Mouse (Mus musculus) macrophage (primary cell): Measurements from ENCODE around the gene Pkd1. TPM values are rescaled to one million over a fixed set of nuclear protein-coding genes. Genes with fewer than 3 reads are reported as not detected.

Source experiments
- H3K27ac ChIP-seq: fragments of 350-480 bp; formaldehyde crosslinking; 2 replicates; pipeline ENCODE4 v1.9.0; 2021
- H3K36me3 ChIP-seq: fragments of 350-480 bp; formaldehyde crosslinking; 2 replicates; pipeline ENCODE4 v1.9.0; 2021; ENCODE audit errors: inconsistent target
- H3K4me3 ChIP-seq: fragments of 350-480 bp; formaldehyde crosslinking; 2 replicates; pipeline ENCODE4 v1.9.0; 2021; ENCODE audit errors: inconsistent target
- H3K79me2 ChIP-seq: fragments of 350-480 bp; formaldehyde crosslinking; 2 replicates; pipeline ENCODE4 v1.9.0; 2021; ENCODE audit errors: inconsistent target
- WGBS: methylation state at CpG from one replicate; pipeline ENCODE4 v1.1.7; 2026; ENCODE audit warnings: inconsistent platforms; ENCODE audit not compliant: missing documents; 5-methylcytosine and 5-hydroxymethylcytosine counted together
- polyA plus RNA-seq: library from polyadenylated mRNA; stranded (reverse); fragments of 250-400 nt; gene quantifications from 3 replicates; pipeline ENCODE4 v1.2.4, GENCODE M21; 2018; ENCODE audit warnings: inconsistent platforms

The Pkd1 gene
- polyA plus RNA-seq, 1 experiment from 2014 or later = 9.7 TPM

DNA sequence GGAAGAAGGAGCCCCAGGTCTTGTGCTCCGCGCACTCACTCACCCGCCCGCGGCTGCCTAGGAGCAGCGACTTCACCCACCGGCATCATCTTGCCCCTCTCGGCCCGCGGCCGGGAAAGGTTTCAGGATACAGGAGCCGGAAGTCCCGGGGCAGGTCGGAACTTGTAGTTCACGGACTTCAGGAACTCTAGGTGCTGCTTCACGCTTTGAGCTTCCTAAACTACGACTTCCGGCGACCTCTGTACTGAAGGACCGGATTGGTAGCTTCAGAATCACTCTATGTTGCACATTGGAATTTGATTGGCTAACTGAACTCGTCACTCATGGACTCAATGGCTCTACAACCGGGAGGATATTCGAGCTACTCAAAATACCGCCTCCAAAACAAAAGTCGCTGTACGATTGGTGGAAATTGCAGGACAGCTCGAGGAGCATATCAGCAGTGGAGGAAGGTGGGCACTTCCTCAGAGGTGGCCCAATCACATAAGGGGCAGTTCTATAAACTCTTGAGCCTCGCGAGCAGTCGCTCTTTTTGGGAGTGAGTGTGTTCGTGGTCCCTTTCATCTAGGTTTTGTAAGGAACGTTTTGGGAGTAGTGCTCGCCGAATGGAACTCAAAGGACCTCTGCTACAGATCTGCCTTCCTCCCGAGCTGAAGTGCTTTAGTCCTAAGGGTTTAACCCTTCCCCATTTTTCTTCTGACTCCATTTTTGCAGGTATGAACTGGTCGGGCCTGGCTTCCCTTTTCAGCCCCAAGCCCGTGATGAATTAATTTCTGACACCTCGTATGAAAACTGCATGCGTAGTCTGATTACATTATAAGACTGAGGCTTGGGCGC lies 21.7 kb upstream of the Pkd1 start, which contains the start of gene Traf7:
TSS of gene Traf7 (minus strand) at position 216 of the 837 bp plus-strand sequence.
- Histone ChIP-seq H3K79me2 (peaks cover 67% of the 10 kb centered on the region), H3K36me3 (no peaks in the 10 kb centered on the region)
- WGBS = 2% methylated on average over 40 of the region's 40 CpGs

DNA sequence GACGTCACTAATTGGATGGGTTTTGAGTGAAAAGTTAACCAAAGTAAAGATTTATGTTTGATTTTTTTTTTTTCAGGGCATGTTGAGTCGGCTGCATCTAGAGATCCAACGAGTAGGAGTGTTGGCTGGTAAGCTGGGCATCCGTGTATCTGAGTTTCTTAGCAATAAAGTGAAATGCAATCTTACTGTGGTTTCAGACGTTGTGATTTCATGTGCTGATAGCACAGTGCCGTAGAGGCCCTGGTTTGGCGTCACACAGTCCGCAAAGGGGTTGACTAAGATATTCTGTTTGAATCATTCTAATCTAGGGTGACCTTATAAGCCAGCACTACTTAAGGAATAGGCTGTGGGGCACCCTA lies 21.1 kb upstream of the Pkd1 start:
- Histone ChIP-seq H3K36me3 (no peaks in the 10 kb centered on the region), H3K27ac (peak overlapping the region; percentile 69), H3K4me3 (peak overlapping the region; percentile 82), H3K79me2 (peaks cover 61% of the 10 kb centered on the region)
- WGBS = 5% methylated on average over 8 of the region's 8 CpGs

More for the DNA sequence above, 21.7 kb upstream of the Pkd1 start, which contains the start of gene Traf7:
- Histone ChIP-seq H3K27ac (peak within 1 kb of the TSS; percentile 69), H3K4me3 (peak within 1 kb of the TSS; percentile 82)

DNA sequence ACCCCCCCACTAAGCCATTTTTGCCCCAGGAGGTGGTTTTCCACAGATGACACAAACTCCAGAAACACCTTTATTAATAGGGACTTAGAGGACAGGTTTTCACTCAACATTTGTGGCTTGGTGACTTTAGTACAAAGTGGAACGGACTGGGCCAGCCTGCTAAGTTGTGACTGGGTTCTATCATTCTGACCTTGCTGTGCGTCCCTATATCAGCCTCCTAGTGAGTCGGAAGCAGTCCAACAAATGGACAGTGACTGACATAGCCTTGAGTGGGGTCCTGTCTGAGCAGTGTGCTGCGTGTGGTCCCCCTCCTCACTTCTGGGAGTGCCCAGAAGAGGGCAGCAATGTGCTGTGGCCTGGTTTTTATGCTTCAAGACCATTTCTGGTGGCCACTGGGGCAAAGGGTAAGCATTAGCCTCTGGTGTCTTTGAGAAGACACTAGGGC lies 20.6 kb upstream of the Pkd1 start:
- peaks cover 56% of the 10 kb centered on the region for H3K79me2 ChIP-seq
- WGBS = 8% methylated on average over 4 of the region's 4 CpGs
- no peaks in the 10 kb centered on the region for H3K36me3 ChIP-seq
- peak overlapping the region; percentile 69 for H3K27ac ChIP-seq
- peak overlapping the region; percentile 82 for H3K4me3 ChIP-seq

DNA sequence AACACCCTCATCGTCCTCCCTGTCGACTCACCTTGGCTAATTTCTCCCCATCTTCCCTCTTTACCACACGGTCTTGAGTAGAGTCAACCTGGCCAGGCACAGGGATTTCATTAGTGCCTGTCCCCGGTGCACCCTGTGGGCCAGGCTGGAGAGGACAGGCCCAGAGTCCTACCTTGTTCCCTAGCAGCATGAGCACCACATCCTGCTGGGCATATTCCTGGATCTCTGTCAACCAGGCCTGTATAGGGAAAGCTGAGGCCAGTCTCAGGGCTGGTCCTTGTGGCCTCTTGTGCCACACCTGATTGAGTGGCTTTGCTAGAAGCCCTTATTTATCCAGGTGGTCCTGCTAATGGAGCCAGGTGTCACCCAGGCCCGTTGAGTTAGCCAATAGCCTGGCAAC lies 19.8 kb upstream of the Pkd1 start:
- 57% methylated on average over 5 of the region's 5 CpGs for WGBS
- no peaks in the 10 kb centered on the region for H3K36me3 ChIP-seq
- peaks cover 47% of the 10 kb centered on the region for H3K79me2 ChIP-seq
- peak overlapping the region; percentile 82; the same call in 1 of the 2 replicates for H3K4me3 ChIP-seq
- H3K27ac ChIP-seq = no peak overlapping the region

DNA sequence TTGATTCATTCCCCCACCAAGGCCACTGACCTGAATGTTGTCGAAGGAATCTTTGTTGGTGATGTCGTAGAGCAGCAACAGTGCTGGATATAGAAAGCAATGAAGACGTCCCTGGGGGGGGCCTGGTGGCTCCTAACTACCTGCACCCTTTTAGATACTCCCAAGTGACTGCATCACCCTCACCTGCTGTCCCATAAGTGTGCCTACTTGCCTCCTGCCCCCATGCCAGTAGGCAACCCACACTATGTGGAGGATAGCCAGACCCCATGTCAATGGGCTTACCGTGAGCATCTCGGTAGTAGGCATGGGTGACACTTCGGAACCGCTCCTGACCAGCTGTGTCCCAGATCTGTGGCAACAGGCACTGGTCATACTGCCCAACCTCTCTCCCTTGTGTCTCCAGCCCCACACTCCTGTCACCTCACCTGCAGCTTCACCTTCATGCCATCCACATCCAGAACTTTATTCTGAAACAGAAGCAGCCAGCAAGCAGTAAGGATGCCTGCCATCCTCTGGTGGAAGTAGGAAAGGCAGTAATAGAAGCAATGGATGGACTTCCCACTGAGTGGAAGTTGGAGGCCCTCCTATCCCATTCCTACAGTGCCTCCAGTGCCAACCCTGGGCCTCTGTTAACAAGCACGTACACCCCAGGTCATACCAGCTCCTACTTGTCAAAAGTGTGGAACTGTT lies 19.1 kb upstream of the Pkd1 start:
- no peak overlapping the region for H3K4me3 ChIP-seq
- WGBS = 80% methylated on average over 8 of the region's 8 CpGs
- H3K27ac ChIP-seq = no peak overlapping the region
- H3K79me2 ChIP-seq = peaks cover 41% of the 10 kb centered on the region
- H3K36me3 ChIP-seq = no peaks in the 10 kb centered on the region

DNA sequence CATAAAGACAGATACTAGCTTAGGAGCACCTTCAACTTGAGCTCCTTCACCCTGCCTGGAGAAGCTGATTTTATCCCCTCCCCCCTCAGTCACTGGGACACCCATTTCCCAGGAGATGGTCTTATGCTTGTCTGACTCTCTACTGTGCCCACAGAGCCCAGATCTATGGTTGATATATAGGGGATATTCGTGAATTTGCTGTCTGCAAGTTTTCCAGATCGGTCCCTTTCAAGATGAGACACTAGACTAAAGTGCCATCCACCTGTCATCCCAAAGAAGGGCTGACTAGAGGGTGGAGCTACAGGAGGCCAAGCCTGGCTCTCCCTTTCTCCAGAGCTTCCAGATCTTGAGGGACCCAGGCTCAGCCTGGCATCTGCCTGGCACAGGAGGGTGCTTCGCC lies 18.6 kb upstream of the Pkd1 start:
- peaks cover 36% of the 10 kb centered on the region for H3K79me2 ChIP-seq
- no peak overlapping the region for H3K4me3 ChIP-seq
- no peak overlapping the region for H3K27ac ChIP-seq
- no peaks in the 10 kb centered on the region for H3K36me3 ChIP-seq
- 85% methylated on average over 3 of the region's 3 CpGs for WGBS

DNA sequence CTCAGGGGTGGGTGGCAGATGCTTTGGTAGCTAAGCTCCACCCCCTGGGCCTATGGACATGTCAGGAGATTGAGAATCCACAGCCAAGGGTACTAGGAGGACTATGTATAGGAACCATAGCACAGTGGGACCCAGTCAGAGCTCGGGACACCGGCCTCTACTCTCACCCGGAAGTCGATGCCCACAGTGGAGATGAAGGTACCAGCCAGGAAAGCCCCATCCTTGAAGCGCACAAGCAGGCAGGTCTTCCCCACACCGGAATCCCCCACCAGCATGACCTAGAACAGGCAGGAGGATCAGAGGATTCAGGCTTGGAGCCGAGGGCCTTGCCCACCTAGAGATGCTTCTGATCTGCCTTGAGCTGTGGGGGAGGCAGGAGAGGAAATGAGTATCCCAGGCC lies 17.6 kb upstream of the Pkd1 start:
- H3K36me3 ChIP-seq = no peaks in the 10 kb centered on the region
- H3K4me3 ChIP-seq = no peak overlapping the region
- no peak overlapping the region for H3K27ac ChIP-seq
- WGBS = 100% methylated on average over 7 of the region's 7 CpGs
- peaks cover 26% of the 10 kb centered on the region for H3K79me2 ChIP-seq

DNA sequence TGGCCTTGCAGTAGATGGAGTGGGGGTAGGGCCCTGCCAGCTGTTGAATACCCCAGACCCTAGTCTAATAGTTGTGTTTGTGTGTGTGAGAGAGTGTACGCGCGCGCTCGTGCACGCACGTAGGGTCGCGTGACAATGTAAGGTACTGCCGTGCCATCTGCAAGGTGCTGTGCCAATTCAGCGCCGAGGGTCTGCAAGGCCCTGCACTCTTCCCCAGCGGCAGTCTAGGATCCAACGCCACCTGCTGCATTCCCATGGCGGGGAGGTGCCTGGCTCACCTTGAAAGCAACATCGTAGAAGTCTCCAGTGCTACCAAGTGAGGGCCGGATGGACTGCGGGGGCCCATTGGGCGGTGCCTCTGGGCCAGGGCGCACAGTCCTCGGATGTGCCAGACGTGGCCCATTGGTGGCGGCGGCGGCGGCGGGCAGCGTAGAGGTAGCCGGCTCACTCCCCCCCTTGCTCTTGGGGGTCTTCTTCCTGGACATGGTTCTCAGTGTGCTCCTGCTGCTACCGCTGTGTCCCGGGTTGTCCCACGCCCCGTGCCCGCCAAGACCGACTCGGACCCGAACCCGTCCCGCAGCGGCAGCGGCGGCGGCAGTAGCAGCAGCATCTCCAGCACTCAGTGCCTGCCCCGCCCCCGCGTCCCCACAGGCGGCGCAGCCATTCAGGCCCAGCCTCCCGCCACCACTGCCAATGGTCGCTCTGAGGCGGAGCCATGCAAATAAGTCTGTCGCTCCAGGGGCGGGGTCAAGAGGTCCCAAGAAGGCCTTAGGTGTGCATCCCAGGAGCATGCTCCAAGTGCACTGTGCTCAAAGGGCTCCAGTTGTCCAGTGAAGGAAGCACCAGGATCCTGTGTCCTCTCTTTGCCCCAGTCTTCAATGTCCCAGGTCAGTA lies 16.3 kb upstream of the Pkd1 start:
- WGBS = 20% methylated on average over 41 of the region's 53 CpGs
- Histone ChIP-seq H3K79me2 (peaks cover 20% of the 10 kb centered on the region), H3K4me3 (no peak overlapping the region), H3K36me3 (no peaks in the 10 kb centered on the region), H3K27ac (no peak overlapping the region)

DNA sequence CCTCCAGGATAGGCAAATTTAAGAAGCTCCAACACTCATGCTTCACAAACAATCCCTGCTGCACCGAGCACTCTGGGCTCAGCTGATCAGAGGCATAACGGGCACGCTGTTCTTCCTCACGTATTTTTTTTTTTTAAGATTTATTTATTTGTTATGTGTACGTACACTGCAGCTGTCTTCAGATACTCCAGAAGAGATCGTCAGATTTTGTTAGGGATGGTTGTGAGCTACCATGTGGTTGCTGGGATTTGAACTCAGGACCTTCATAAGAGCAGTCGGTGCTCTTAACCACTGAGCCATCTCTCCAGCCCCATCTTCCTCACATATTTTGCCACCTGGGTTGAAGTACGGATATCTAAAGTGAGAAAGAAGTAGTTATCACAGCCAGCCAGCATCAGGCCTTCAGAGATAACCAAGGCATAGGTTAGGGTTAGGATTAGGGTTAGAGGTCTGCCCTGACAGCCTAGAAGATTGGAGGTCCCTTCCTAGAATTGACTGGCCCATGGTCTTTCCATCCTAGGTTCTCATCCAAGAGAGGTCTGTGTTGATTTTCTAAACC lies 15.4 kb upstream of the Pkd1 start, which contains the start of gene Rab26:
TSS of gene Rab26 (minus strand) at position 51 of the 559 bp plus-strand sequence.
- Histone ChIP-seq H3K36me3 (no peaks in the 10 kb centered on the region), H3K27ac (no peak within 1 kb of the TSS), H3K79me2 (peaks cover 11% of the 10 kb centered on the region; the same call in 1 of the 2 replicates), H3K4me3 (no peak within 1 kb of the TSS)
- WGBS = 91% methylated on average over 7 of the region's 8 CpGs

DNA sequence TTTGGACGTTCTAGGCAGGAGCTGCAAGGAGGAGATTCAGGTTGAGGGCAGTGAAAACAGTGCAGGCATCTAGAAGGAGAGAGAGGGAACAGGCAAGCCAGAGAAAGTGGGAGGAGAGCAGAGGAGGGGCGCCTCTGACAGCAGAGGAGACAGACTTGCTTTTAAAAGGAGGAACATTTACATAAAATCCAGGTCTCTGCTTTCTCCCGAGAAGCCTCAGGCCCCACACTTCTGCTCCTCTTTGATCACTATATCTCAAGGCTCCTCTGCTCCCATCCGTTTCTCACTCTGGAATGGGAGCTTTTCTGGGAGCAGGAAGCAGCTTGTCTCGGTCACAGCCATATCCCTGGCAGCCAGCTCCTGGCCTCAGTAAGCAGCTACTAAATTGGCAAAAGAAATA lies 14.3 kb upstream of the Pkd1 start:
- H3K36me3 ChIP-seq = no peaks in the 10 kb centered on the region
- WGBS = 89% methylated on average over 5 of the region's 5 CpGs
- H3K79me2 ChIP-seq = peaks cover under 1% of the 10 kb centered on the region; the same call in 1 of the 2 replicates
- no peak overlapping the region for H3K27ac ChIP-seq
- no peak overlapping the region for H3K4me3 ChIP-seq

DNA sequence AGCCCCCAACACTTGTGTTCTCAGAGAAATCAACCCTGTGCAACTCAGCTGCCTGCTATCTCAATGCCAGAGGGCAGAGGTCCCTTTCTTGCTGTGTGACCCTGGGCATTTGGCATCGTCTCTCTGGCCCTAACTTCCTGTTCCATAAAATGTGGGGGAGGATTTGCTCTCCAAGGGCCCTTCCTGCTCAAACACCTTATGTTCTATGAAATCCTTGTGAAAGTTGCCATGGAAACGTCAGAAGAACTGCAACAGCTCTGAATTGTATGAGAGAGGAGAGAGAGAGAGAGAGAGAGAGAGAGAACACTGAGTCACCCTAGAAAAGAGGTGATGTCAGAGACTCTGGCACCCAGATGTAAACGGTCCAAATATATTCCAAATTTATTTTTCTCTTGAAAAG lies 12.1 kb upstream of the Pkd1 start:
- Histone ChIP-seq H3K79me2 (no peaks in the 10 kb centered on the region), H3K4me3 (no peak overlapping the region), H3K27ac (no peak overlapping the region), H3K36me3 (no peaks in the 10 kb centered on the region)
- 26% methylated on average over 3 of the region's 3 CpGs for WGBS

DNA sequence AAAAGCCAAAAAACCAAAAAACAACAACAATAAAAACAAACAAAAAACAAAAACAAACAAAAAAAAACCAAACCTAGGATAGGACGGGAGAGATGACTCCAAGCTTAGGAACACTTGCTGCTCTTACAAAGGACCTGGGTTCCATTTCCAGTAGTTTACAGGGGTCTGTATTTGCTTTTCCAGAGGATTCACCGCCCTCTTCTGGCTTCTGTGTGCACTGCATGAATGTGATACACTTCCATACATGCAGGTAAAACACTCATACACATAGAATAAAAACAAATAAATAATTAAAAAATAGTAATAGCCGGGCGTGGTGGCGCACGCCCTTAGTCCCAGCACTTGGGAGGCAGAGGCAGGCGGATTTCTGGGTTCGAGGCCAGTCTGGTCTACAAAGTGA lies 10.7 kb upstream of the Pkd1 start:
- Histone ChIP-seq H3K79me2 (no peaks in the 10 kb centered on the region), H3K4me3 (no peak overlapping the region), H3K36me3 (no peaks in the 10 kb centered on the region), H3K27ac (no peak overlapping the region)
- 76% methylated on average over 8 of the region's 8 CpGs for WGBS

DNA sequence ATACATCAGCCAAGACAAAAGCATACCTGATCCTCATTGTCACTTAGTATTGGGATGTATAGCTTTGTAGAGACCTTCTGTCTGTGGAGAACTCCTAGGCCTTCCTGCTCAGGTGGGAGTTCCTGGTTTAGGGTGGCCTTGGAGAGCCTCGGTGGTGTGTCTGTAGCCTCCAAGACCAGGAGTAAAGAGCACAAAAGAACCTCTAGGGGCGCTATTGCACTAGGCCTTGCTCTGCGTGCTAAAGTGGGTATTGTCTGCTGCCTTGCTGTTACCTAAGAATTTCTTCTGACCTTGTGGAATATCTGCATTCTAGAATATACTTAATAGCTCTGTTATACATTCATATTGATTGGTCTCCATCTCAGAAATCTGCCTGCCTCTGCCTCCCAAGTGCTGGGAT lies 9.3 kb upstream of the Pkd1 start:
- Histone ChIP-seq H3K36me3 (no peaks in the 10 kb centered on the region), H3K4me3 (no peak overlapping the region), H3K79me2 (no peaks in the 10 kb centered on the region), H3K27ac (no peak overlapping the region)
- 12% methylated on average over 3 of the region's 3 CpGs for WGBS

DNA sequence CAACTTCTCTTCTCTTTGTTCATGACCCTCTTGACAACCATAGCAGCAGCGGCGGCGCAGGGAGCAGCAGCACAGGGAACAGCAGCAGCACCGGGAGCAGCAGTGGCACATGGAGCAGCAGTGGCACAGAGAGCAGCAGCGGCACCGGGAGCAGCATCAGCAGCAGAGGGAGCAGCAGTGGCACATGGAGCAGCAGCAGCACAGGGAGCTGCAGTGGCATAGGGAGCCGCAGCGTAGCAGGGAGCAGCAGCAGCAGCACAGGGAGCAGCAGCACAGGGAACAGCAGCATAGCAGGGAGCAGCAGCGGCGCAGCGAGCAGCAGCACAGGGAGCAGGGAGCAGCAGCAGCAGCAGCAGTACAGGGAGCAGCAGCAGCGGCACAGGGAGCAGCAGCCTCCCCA lies 5.0 kb upstream of the Pkd1 start:
- 87% methylated on average over 12 of the region's 12 CpGs for WGBS
- H3K36me3 ChIP-seq = no peaks in the 10 kb centered on the region
- H3K27ac ChIP-seq = no peak overlapping the region
- no peaks in the 10 kb centered on the region for H3K79me2 ChIP-seq
- H3K4me3 ChIP-seq = no peak overlapping the region
